Mouse (Mus musculus) liver, embryonic 14.5 days (tissue): Measurements from ENCODE around the gene Tecpr1.

Experiments
- CTCF ChIP-seq: IDR thresholded peaks from 2 replicates; pipeline ENCODE4 v1.5.1; 2016; ENCODE audit warnings: antibody characterized with exemption, low read depth, control low read depth
- EP300 ChIP-seq: IDR thresholded peaks from 2 replicates; pipeline ENCODE4 v1.6.1; 2016; ENCODE audit warnings: antibody characterized with exemption, low read depth

- TF ChIP-seq CTCF: no peak
- no peak for TF ChIP-seq EP300
Measured at GRCm38 (mm10) chr5:144258131-144258611, 34.8 kb upstream of the Tecpr1 start.
